Mouse (Mus musculus): ENCODE results near the gene Cavin4.

DNA sequence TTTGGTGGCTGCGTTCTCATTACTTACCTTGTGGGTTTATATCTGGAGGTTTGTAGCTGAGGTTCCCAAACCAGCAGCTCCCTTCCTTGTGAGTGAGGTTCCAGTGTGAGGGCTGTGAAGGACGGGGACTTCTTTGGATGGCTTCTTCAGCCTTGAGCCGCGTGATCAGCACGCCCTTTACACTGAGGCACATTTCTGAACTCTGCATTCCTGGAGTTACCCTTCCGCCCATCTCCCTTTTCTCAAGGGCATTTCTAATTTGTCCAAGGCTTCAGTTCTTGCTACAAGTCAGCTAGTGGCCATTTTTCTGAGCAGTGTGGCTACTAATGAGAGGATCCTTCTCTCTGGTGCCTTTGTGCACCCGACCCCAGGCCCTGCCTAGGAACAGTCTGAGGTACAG is 40.4 kb upstream of the Cavin4 start:
- TF ChIP-seq CTCF (IDR thresholded peaks at IDR 0.05; ENCODE audit: control insufficient read depth, insufficient read depth, insufficient replicate concordance, low read depth, low read length) (no peak), POLR2A (IDR thresholded peaks at IDR 0.05; ENCODE audit: control insufficient read depth, low read depth, low read length) (no peak)

Data from testis, adult 2 months (tissue).